ENCODE assay signal across 24 mouse cellular contexts in the genomic region with DNA sequence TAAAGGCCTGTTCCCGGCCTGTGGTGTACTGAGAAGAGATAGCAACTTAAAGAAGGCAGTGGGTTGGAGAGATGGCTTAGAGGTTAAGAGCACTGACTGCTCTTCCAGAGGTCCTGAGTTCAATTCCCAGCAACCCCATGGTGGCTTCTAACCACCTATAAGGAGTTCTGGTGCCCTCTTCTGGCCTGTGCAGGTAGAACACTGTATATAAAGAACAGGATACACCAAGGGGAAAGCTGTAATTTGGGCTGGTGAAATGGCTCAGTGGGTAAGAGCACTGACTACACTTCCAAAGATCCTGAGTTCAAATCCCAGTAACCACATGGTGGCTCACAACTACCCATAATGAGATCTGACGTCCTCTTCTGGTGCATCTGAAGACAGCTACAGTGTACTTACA. TPM values are rescaled to one million over a fixed set of nuclear protein-coding genes. Genes with fewer than 3 reads are reported as not detected.
DNase-seq lines count a peak whose midpoint lies in the region; ATAC-seq and TF ChIP-seq lines count a peak whose summit lies in the region.
"Not testable (repeated sequence)": the region's sequence is repeated elsewhere in the genome, so short reads cannot be mapped to it uniquely, and the experiment has no call there.
"Had no signal": no experiment of that assay in that cellular context is flagged by ENCODE, and none has a peak within 500 bp of the region (broad histone marks: within the 10 kb centered on the region; RNA-seq: fewer than 3 reads in every experiment).

No protein-coding gene starts in this region.

- TF ChIP-seq EP300 in ES-Bruce4 (IDR thresholded peaks at IDR 0.05; ENCODE audit: insufficient read depth, low read depth, low read length); MEL (IDR thresholded peaks at IDR 0.05; ENCODE audit: low read depth in 1 of 2, low read length in 2 of 2): not testable (repeated sequence)

- H3K9me3 ChIP-seq in ES-Bruce4 (replicated peaks; ENCODE audit: control insufficient read depth, insufficient read depth, low read length, poor library complexity, severe bottlenecking); MEL (replicated peaks; ENCODE audit: insufficient read depth, low read length); kidney, postnatal 0 days (replicated peaks; ENCODE audit: low read length): not testable (repeated sequence)

- H3K27me3 ChIP-seq in ES-Bruce4 (ENCODE audit: control insufficient read depth, insufficient read depth, low read length, poor library complexity, severe bottlenecking); MEL (ENCODE audit: control insufficient read depth in 1 of 2, insufficient read depth in 2 of 2, low read length in 2 of 2); kidney, postnatal 0 days (ENCODE audit: insufficient read depth, low read length); small intestine, adult 2 months (ENCODE audit: control insufficient read depth, insufficient read depth, low read length): not testable (repeated sequence)

- TF ChIP-seq RAD21 in MEL (IDR thresholded peaks at IDR 0.05; ENCODE audit: low read depth, low read length): not testable (repeated sequence)

- DNase-seq in A20 (ENCODE audit: low read depth, low spot score): peak; percentile 18
- peak; percentile 6 for DNase-seq in MEL (ENCODE audit: low read depth, low spot score)
- DNase-seq in ZHBTc4 (ENCODE audit: low read depth, low spot score): peak; percentile 60
- DNase-seq in kidney, postnatal 0 days (ENCODE audit: low spot score): not testable (repeated sequence)
- peak; percentile 15 for DNase-seq in thymus, postnatal 4 days

- not testable (repeated sequence) for H3K9ac ChIP-seq in ES-Bruce4 (ENCODE audit: low read depth, poor library complexity, severe bottlenecking); MEL (ENCODE audit: control insufficient read depth, low read depth, low read length, poor library complexity, severe bottlenecking); kidney, postnatal 0 days (ENCODE audit: low read depth, low read length)

- not testable (repeated sequence) for TF ChIP-seq POLR2A in ES-Bruce4 (IDR thresholded peaks at IDR 0.05; ENCODE audit: insufficient read depth, low read length); MEL (IDR thresholded peaks at IDR 0.05; ENCODE audit: control insufficient read depth in 1 of 2, insufficient read depth in 1 of 2, low read depth in 1 of 2, low read length in 2 of 2, poor library complexity in 1 of 2); small intestine, adult 2 months (IDR thresholded peaks at IDR 0.05; ENCODE audit: low read depth, low read length)

- H3K36me3 ChIP-seq in ES-Bruce4 (ENCODE audit: control insufficient read depth, insufficient read depth, low read length, poor library complexity, severe bottlenecking); MEL (ENCODE audit: control insufficient read depth in 1 of 2, insufficient read depth in 2 of 2, low read length in 2 of 2); kidney, postnatal 0 days (ENCODE audit: insufficient read depth, low read length); small intestine, adult 2 months (ENCODE audit: control insufficient read depth, insufficient read depth, low read length): not testable (repeated sequence)

- 80% methylated on average over 2 of the region's 2 CpGs for WGBS in kidney, postnatal 0 days
- WGBS in small intestine, adult 2 months: 80% methylated on average over 2 of the region's 2 CpGs

- TF ChIP-seq CTCF in ES-Bruce4 (IDR thresholded peaks at IDR 0.05; ENCODE audit: low read depth, low read length): peak; percentile 0
- 0 out of 6 replicates have a peak, but pooled peaks of 1 of the 3 experiments have one; percentile 11 for TF ChIP-seq CTCF in MEL (IDR thresholded peaks at IDR 0.05 in 2 of 3, conservative IDR thresholded peaks at IDR 0.05 in 1 of 3; ENCODE audit: control insufficient read depth in 1 of 3, insufficient read depth in 1 of 3, low read depth in 2 of 3, low read length in 3 of 3, poor library complexity in 1 of 3, severe bottlenecking in 1 of 3)
- 0 out of 2 replicates have a peak, but pooled peaks have one; percentile 4 for TF ChIP-seq CTCF in kidney, postnatal 0 days (IDR thresholded peaks at IDR 0.05; ENCODE audit: low read depth)
- peak; percentile 10; the same call in 1 of the 2 replicates for TF ChIP-seq CTCF in small intestine, adult 2 months (IDR thresholded peaks at IDR 0.05; ENCODE audit: extremely low read depth, insufficient read length, insufficient replicate concordance, low read depth, low read length)

- ATAC-seq in kidney, postnatal 0 days (replicated peaks; ENCODE audit: low FRiP score, low read depth): not testable (repeated sequence)

- not testable (repeated sequence) for H3K4me2 ChIP-seq in kidney, postnatal 0 days (ENCODE audit: low read length)

- not testable (repeated sequence) for H3K4me1 ChIP-seq in ES-Bruce4 (ENCODE audit: control insufficient read depth, insufficient read depth, low read length); MEL (ENCODE audit: control insufficient read depth in 1 of 2, insufficient read depth in 2 of 2, low read length in 2 of 2); kidney, postnatal 0 days (replicated peaks; ENCODE audit: insufficient read depth, low read length)
- H3K4me1 ChIP-seq in small intestine, adult 2 months (ENCODE audit: control insufficient read depth, insufficient read depth, insufficient read length, low read length): peaks cover 13% of the 10 kb centered on the region; the same call in 1 of the 2 replicates

- not testable (repeated sequence) for H3K4me3 ChIP-seq in ES-Bruce4 (ENCODE audit: low read depth, low read length); MEL (ENCODE audit: control insufficient read depth in 1 of 2, insufficient read depth in 1 of 2, low read depth in 2 of 2, low read length in 2 of 2); kidney, postnatal 0 days (replicated peaks; ENCODE audit: low read depth, low read length); small intestine, adult 2 months (ENCODE audit: low read depth, low read length)

- H3K27ac ChIP-seq in ES-Bruce4 (ENCODE audit: insufficient read depth, low read length); MEL (ENCODE audit: control insufficient read depth, low read depth, low read length); kidney, postnatal 0 days; small intestine, adult 2 months (ENCODE audit: insufficient read depth, low read depth, low read length): not testable (repeated sequence)

- H3K79me2 ChIP-seq in MEL (ENCODE audit: control insufficient read depth, insufficient read depth, low read length, poor library complexity): not testable (repeated sequence)

RNA-seq across cellular contexts. Expression of a gene that starts 39.1 kb away (rescaled TPM):
- polyA plus RNA-seq in ES-Bruce4 (2011; ENCODE audit: insufficient read depth, insufficient read length, low read depth, missing spikeins) (12.3 and 19.7 TPM in 2 replicates), MEL (2012; ENCODE audit: insufficient read depth in 1 of 2, insufficient read length in 2 of 2, low read depth in 1 of 2, low replicate concordance in 2 of 2, missing spikeins in 1 of 2) (not detected)
- not detected in 2 replicates for total RNA-seq in MEL (2012; rRNA removed)
- polyA plus RNA-seq in kidney, postnatal 0 days (2015; fragmentation: Nextera tagmentation; extraction: Ambion mirVana): 0.68 and 1.0 TPM in 2 replicates
- 6.0 and 11.6 TPM in 2 replicates for polyA plus RNA-seq in small intestine, adult 2 months (2012; rRNA removed)
- total RNA-seq: common myeloid progenitor, adult 5-6 weeks had no signal
- polyA plus RNA-seq: erythroblast, embryonic 14.5 days had no signal

RNA-seq across cellular contexts. Expression of a gene that starts 48.6 kb away (rescaled TPM):
- polyA plus RNA-seq in ES-Bruce4 (2011; ENCODE audit: insufficient read depth, insufficient read length, low read depth, missing spikeins): 0.41 and 0.55 TPM in 2 replicates
- not detected in 2 replicates for total RNA-seq in MEL (2012; rRNA removed)
- not detected for polyA plus RNA-seq in MEL (2012; ENCODE audit: insufficient read depth in 1 of 2, insufficient read length in 2 of 2, low read depth in 1 of 2, low replicate concordance in 2 of 2, missing spikeins in 1 of 2)
- 0.11 and 0.14 TPM in 2 replicates for polyA plus RNA-seq in kidney, postnatal 0 days (2015; fragmentation: Nextera tagmentation; extraction: Ambion mirVana)
- 6.5 and 7.8 TPM in 2 replicates for polyA plus RNA-seq in small intestine, adult 2 months (2012; rRNA removed)
- total RNA-seq: common myeloid progenitor, adult 5-6 weeks; G1E had no signal
- polyA plus RNA-seq: C2C12; erythroblast, embryonic 14.5 days; forebrain, embryonic 12.5 days; G1E had no signal

RNA-seq across cellular contexts. Expression of a gene that starts 49.6 kb away (rescaled TPM):
- polyA plus RNA-seq in ES-Bruce4 (2011; ENCODE audit: insufficient read depth, insufficient read length, low read depth, missing spikeins) (not detected in 2 replicates), MEL (2012; ENCODE audit: insufficient read depth in 1 of 2, insufficient read length in 2 of 2, low read depth in 1 of 2, low replicate concordance in 2 of 2, missing spikeins in 1 of 2) (not detected)
- not detected in 2 replicates for total RNA-seq in MEL (2012; rRNA removed)
- polyA plus RNA-seq in kidney, postnatal 0 days (2015; fragmentation: Nextera tagmentation; extraction: Ambion mirVana): not detected in 2 replicates
- not detected in 2 replicates for polyA plus RNA-seq in small intestine, adult 2 months (2012; rRNA removed)
- total RNA-seq: adrenal gland, adult 2 months; adrenal gland, postnatal 10 days; adrenal gland, postnatal 25 days; adrenal gland, postnatal 4 days; common myeloid progenitor, adult 5-6 weeks; G1E had no signal
- polyA plus RNA-seq: adrenal gland, adult 2 months; brain, embryonic 14.5 days; C2C12; embryonic facial prominence, embryonic 11.5 days; embryonic facial prominence, embryonic 13.5 days; embryonic facial prominence, embryonic 15.5 days; erythroblast, embryonic 14.5 days; forebrain, embryonic 10.5 days; forebrain, embryonic 12.5 days; forebrain, embryonic 14.5 days; forebrain, embryonic 16.5 days; frontal cortex, adult 2 months; G1E had no signal

RNA-seq across cellular contexts. Expression of a gene that starts 53.6 kb away (rescaled TPM):
- 1.2 TPM in 1 of 2 replicates, not detected in the other for polyA plus RNA-seq in ES-Bruce4 (2011; ENCODE audit: insufficient read depth, insufficient read length, low read depth, missing spikeins)
- not detected in 2 replicates for total RNA-seq in MEL (2012; rRNA removed)
- polyA plus RNA-seq in MEL (2012; ENCODE audit: insufficient read depth in 1 of 2, insufficient read length in 2 of 2, low read depth in 1 of 2, low replicate concordance in 2 of 2, missing spikeins in 1 of 2): not detected
- 0.47 TPM in 1 of 2 replicates, not detected in the other for polyA plus RNA-seq in kidney, postnatal 0 days (2015; fragmentation: Nextera tagmentation; extraction: Ambion mirVana)
- 0.16 and 0.67 TPM in 2 replicates for polyA plus RNA-seq in small intestine, adult 2 months (2012; rRNA removed)
- total RNA-seq: common myeloid progenitor, adult 5-6 weeks had no signal
- polyA plus RNA-seq: brain, embryonic 14.5 days; embryonic facial prominence, embryonic 11.5 days; embryonic facial prominence, embryonic 13.5 days; erythroblast, embryonic 14.5 days; forebrain, embryonic 10.5 days; forebrain, embryonic 12.5 days; forebrain, embryonic 14.5 days; forebrain, embryonic 16.5 days; frontal cortex, adult 2 months had no signal
